Mouse (Mus musculus) heart, embryonic 14.5 days (tissue): ENCODE results near the gene Nol4l. TPM values are rescaled to one million over a fixed set of nuclear protein-coding genes. Genes with fewer than 3 reads are reported as not detected.
"Not testable (repeated sequence)": the region's sequence is repeated elsewhere in the genome, so short reads cannot be mapped to it uniquely, and the experiment has no call there.

Source experiments
- ATAC-seq: fragments of 200-750 bp; cut with Nextera tagmentation; 2 replicates; pipeline ENCODE4 v1.8.0; 2017; ENCODE audit warnings: low read depth, moderate TSS enrichment; ENCODE audit not compliant: insufficient number of reproducible peaks, insufficient read depth, low FRiP score
- H3K27ac ChIP-seq, 2 experiments: fragments of 200-500 bp in 1 of 2; fragments of 300-500 bp in 1 of 2; sonication (generic) in 1 of 2; replicated peaks in 1 of 2; 2 replicates each; pipeline ENCODE4 v1.5.1; 2012 to 2014; ENCODE audit warnings: low read depth in 2 of 2, low read length in 2 of 2, control low read depth in 1 of 2, mild to moderate bottlenecking in 1 of 2, mixed read lengths in 1 of 2; ENCODE audit not compliant: control insufficient read depth in 1 of 2, insufficient read depth in 1 of 2
- H3K27me3 ChIP-seq: fragments of 300-500 bp; sonication (generic); 2 replicates; pipeline ENCODE4 v1.6.1; 2014; ENCODE audit warnings: mild to moderate bottlenecking, low read length, control low read depth; ENCODE audit not compliant: control insufficient read depth, insufficient read depth
- H3K36me3 ChIP-seq: fragments of 300-500 bp; sonication (generic); 2 replicates; pipeline ENCODE4 v1.6.1; 2014; ENCODE audit warnings: mild to moderate bottlenecking, control low read depth, low read length, mixed read lengths; ENCODE audit not compliant: control insufficient read depth, insufficient read depth
- H3K4me1 ChIP-seq, 2 experiments: fragments of 200-500 bp in 1 of 2; fragments of 300-500 bp in 1 of 2; sonication (generic) in 1 of 2; 2 replicates each; pipeline ENCODE4 v1.6.1; 2012 to 2014; ENCODE audit warnings: low read length in 2 of 2, control low read depth in 1 of 2, mixed read lengths in 1 of 2; ENCODE audit not compliant: control insufficient read depth in 2 of 2, insufficient read depth in 2 of 2
- H3K4me2 ChIP-seq: fragments of 300-500 bp; sonication (generic); 2 replicates; pipeline ENCODE4 v1.6.1; 2014; ENCODE audit warnings: mild to moderate bottlenecking, low read length
- H3K4me3 ChIP-seq, 2 experiments: fragments of 200-500 bp in 1 of 2; fragments of 300-500 bp in 1 of 2; sonication (generic) in 1 of 2; 2 replicates each; pipeline ENCODE4 v1.5.1; 2012 to 2014; ENCODE audit warnings: low read length in 2 of 2, mild to moderate bottlenecking in 2 of 2, control low read depth in 1 of 2, low read depth in 1 of 2, moderate library complexity in 1 of 2; ENCODE audit not compliant: control insufficient read depth in 1 of 2, insufficient read depth in 1 of 2
- H3K9ac ChIP-seq: fragments of 300-500 bp; sonication (generic); 2 replicates; pipeline ENCODE4 v1.6.1; 2014; ENCODE audit warnings: mild to moderate bottlenecking, low read length
- H3K9me3 ChIP-seq: fragments of 300-500 bp; sonication (generic); 2 replicates; pipeline ENCODE4 v1.6.1; 2016; ENCODE audit warnings: low read length, control low read depth; ENCODE audit not compliant: control insufficient read depth
- WGBS: fragments of 180-500 bp; shearing (Covaris S2); extraction: QIAGEN DNeasy Blood & Tissue Kit; methylation state at CpG from one replicate; pipeline ENCODE4 v1.1.7; 2014; 5-methylcytosine and 5-hydroxymethylcytosine counted together
- polyA plus RNA-seq: library from polyadenylated mRNA; unstranded; fragments of >200 nt; fragmentation: Nextera tagmentation; extraction: Ambion mirVana; gene quantifications from 2 replicates; pipeline ENCODE4 v1.2.1, GENCODE M21; 2014

The Nol4l gene
- polyA plus RNA-seq, 1 experiment from 2014 or later = 12.6 TPM

DNA sequence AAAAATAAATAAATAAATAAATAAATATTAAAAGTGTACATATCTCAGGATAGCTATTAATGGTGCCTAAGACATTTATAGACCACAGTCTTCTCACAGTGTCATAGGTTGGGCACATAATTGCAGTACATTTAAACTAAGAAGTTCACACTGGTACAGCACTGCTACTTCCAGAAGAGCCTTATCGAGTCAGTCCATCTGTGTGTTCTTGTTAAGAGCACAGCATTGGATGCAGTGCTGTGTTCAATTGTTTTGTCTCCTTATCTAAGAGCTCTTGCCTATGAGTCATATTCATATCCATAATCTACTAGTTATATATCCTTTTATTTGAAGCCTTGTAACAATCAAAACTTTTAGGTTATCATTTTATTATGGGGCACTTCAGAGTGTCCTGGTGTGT lies 149.3 kb downstream of the Nol4l start:
- no peak overlapping the region for H3K9ac ChIP-seq
- no peak for ATAC-seq
- peaks cover 54% of the 10 kb centered on the region for H3K36me3 ChIP-seq
- H3K4me1 ChIP-seq = peaks cover 0 to 11% of the 10 kb centered on the region in 2 experiments; a peak in 2 of 4 replicates
- H3K4me3 ChIP-seq = no peak overlapping the region
- no peak overlapping the region for H3K27ac ChIP-seq
- H3K27me3 ChIP-seq = no peaks in the 10 kb centered on the region
- H3K9me3 ChIP-seq = no peaks in the 10 kb centered on the region
- WGBS = 93% methylated on average over 1 of the region's 1 CpGs
- H3K4me2 ChIP-seq = no peak overlapping the region

DNA sequence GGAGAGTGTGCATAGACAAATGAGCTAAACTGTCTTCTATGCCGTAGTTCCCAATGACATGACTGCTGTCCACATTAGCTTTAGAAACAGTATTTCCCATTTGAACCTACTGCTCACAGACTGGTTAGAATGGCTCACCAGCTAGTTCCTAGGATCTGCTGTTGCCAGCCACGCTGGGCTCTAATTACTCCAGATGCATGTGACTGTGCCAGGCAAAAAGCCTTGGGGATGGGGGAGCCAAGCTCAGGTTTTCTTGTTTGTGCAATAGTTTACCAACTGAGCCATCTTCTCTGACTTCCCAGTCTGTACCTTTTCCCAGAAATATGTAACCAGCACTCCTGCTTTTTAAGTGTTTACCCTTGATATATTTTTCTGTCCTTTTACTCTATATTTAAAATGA lies 154.4 kb downstream of the Nol4l start:
- Histone ChIP-seq H3K27ac (no peak overlapping the region), H3K4me3 (no peak overlapping the region), H3K9ac (no peak overlapping the region), H3K4me1 (peaks cover 0 to 11% of the 10 kb centered on the region in 2 experiments; a peak in 2 of 4 replicates), H3K4me2 (no peak overlapping the region), H3K27me3 (no peaks in the 10 kb centered on the region), H3K9me3 (no peaks in the 10 kb centered on the region), H3K36me3 (peaks cover 32% of the 10 kb centered on the region)
- 92% methylated on average over 2 of the region's 2 CpGs for WGBS
- ATAC-seq = no peak

DNA sequence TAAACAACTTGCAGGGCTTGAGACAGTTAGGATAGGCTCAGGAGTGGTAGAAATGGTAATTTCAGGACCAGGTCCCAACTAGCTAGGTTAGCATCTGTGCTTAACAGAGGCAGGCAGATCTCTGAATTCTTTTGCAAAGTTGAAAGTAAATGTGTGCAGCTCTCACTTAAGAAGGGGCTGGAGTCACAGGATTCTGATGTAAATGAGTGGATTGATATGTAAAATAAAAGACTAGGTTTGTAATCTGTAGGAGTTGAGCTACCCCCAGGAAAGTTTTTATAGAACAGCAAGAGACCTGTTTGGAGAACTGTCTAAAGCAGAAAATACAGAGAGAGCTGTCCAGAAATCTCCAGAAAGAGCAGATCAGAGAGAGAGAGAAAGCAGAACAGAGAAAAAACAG lies 158.9 kb downstream of the Nol4l start:
- ATAC-seq = no peak
- H3K27ac ChIP-seq = no peak overlapping the region
- no peak overlapping the region for H3K4me2 ChIP-seq
- no peaks in the 10 kb centered on the region for H3K27me3 ChIP-seq
- no peaks in the 10 kb centered on the region for H3K4me1 ChIP-seq
- no peak overlapping the region for H3K9ac ChIP-seq
- no peaks in the 10 kb centered on the region for H3K9me3 ChIP-seq
- H3K36me3 ChIP-seq = peaks cover 55% of the 10 kb centered on the region
- no peak overlapping the region for H3K4me3 ChIP-seq

DNA sequence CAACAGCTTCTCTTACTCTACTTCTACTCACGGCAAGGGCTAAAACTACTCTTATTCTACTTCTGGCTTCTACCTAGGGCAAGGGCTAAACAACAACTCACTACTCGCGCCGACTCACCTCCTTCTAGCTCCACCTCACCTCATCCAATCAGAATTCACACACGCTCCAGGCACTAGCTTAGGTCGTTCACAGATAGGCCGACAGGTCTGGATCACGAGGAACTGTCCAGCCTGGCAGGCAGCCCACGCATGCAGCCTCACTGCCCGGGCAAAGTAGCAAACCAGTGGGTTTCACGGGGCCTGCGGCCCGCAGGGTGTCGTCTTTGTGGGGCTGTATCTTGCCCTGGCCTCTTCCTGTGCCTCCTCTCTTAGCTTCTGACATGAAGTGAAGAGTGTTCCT lies 165.2 kb downstream of the Nol4l start:
- not testable (repeated sequence) for H3K27me3 ChIP-seq, H3K27ac ChIP-seq, H3K4me1 ChIP-seq, H3K4me2 ChIP-seq, H3K9ac ChIP-seq, H3K4me3 ChIP-seq, H3K9me3 ChIP-seq, ATAC-seq
- WGBS = 66% methylated on average over 14 of the region's 14 CpGs
- H3K36me3 ChIP-seq = peaks cover 88% of the 10 kb centered on the region

DNA sequence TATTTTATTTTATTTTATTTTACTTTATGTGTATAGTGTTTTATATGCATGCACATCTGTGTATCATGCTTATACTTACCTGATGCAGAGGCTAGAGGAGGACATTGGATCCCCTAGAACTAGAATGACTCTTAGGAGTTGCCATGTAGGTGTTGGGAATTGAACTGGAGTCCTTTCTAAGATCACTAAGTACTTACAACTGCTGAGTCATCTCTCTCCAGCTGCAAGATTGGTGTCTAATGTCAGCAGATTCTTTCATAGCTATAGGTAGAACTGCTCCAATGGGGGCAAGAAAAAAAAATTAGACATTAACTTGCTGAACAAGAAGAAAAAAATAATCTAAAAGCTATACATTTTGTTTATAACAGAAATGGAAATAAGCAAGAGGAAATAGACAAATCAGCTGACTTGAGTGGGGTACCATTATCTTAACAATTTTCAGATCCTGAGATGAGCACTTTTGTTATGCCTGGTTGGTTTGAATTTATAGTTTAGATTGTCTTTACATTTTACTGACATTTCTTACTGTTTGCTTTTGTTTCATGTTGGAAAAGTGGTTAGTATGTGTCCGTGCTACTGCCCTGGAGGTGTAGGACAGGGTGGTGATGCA lies 168.6 kb downstream of the Nol4l start:
- H3K9me3 ChIP-seq = no peaks in the 10 kb centered on the region
- WGBS = 95% methylated on average over 1 of the region's 1 CpGs
- H3K27me3 ChIP-seq = no peaks in the 10 kb centered on the region
- no peak overlapping the region for H3K4me2 ChIP-seq
- peaks cover 88% of the 10 kb centered on the region for H3K36me3 ChIP-seq
- no peak for ATAC-seq
- no peak overlapping the region for H3K4me3 ChIP-seq
- 0 out of 4 replicates have a peak, but pooled peaks cover 0 to 2% of the 10 kb centered on the region in 2 experiments for H3K4me1 ChIP-seq
- no peak overlapping the region for H3K27ac ChIP-seq
- no peak overlapping the region for H3K9ac ChIP-seq

Other genes with a start within 250 kb of the Nol4l start
- 3.8 and 4.5 TPM in 2 replicates for gene Kif3b, start 238.6 kb downstream of the Nol4l start, polyA plus RNA-seq
- 14.0 and 17.0 TPM in 2 replicates for gene Asxl1, start 184.1 kb downstream of the Nol4l start, polyA plus RNA-seq
- not detected in 2 replicates for gene 4930404H24Rik, start 37.2 kb downstream of the Nol4l start, polyA plus RNA-seq
- gene Commd7, start 102.8 kb upstream of the Nol4l start, polyA plus RNA-seq = 46.9 and 54.2 TPM in 2 replicates
- 4.6 and 5.0 TPM in 2 replicates for gene Dnmt3b, start 119.5 kb upstream of the Nol4l start, polyA plus RNA-seq
- gene Dnmt3c, start 166.7 kb upstream of the Nol4l start, polyA plus RNA-seq = not detected in 2 replicates
- 222 and 231 TPM in 2 replicates for gene Mapre1, start 211.3 kb upstream of the Nol4l start, polyA plus RNA-seq
- not detected in 2 replicates for gene Efcab8, start 250.0 kb upstream of the Nol4l start, polyA plus RNA-seq